Mouse (Mus musculus): Measurements from ENCODE around the gene Utrn.

Utrn gene

GRCm38 (mm10) chr10:12869029-12869671 is at the start of gene Utrn:
TSS of gene Utrn (minus strand) at chr10:12869365.
- DNase-seq (ENCODE audit: low spot score) = peak; percentile 86

DNA sequence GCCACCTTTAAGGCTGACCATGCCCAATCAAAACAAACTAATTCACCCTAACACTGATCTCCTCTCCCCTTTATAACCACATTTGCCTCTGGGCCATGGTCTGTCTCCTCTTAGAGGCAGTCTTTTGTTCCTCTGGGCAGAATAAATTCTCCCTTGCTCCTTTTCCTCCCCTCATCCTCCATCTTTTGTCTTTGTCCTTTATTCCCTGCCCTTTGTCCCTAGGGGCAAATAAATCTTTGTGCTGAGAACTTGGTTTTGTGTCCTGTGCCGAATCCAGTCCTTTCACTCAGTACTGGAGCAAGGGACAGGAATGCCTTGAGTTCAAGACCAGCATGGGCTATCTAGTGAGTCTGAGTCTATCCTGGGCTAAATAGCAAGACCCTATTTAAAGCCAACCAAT is 48.5 kb upstream of the Utrn start:
- DNase-seq (ENCODE audit: low spot score) = peak; percentile 29

DNA sequence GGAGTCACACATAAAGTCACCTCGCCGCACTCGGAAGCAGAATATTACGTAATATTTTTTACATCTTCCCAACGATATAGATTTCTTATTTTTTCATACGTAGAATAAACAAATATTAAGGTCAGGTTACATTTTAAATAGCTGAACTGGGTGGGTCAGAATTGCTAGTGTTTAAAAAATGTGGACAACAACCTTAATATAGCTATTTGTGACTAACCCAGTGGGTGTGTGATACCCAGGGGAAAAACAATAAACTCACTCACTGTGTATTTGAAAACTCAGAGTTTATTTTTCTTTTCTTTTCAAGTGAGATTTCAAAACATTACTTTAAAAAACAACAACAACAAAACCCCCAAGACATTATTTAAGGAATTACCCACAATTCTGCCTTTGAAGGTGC is 47.2 kb upstream of the Utrn start:
- DNase-seq (ENCODE audit: low spot score) = no peak

DNA sequence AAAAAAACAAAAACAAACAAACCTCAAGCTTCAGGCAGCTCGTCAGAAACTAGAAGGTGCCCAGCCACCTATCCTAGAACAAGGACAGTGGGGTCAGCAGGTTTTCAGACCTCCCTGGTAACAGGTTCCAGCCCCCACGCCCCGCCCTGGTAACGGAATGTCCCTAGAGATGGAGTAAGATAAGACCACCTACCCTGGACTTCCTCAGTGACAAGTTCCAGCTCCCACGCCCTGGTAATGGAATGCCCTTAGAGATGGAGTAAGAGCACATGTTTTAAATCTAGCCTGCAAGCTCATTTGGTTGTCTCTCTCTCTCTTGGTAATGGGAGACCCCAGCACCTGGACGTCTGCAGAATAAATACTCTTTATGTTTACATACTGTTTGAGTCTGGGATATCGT is 46.7 kb upstream of the Utrn start:
- peak; percentile 38 for DNase-seq (ENCODE audit: low spot score)

DNA sequence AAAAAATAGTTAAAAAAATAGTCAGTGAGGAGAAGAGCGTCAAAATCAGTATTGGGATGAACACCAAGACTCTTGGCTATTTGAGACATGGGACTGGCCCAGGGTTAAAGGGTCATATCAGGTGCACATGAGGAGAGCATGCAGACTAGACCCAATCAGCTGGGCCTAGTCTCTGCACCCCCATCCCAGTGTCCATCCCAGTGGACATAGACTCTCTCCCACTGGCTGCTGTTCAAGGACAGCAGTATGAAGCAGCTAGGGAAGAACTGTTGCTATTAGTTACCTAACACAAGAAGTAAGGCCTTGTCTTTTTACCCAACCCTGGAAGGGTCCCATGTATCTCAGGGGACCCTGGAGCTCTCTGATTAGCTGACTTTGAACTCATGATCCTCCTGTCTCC is 45.0 kb upstream of the Utrn start:
- DNase-seq (ENCODE audit: low spot score) = no peak

- DNase-seq (ENCODE audit: low spot score) = no peak
Observed at GRCm38 (mm10) chr10:12911981-12912530, 42.9 kb upstream of the Utrn start.

- DNase-seq (ENCODE audit: low spot score) = no peak
Observed at GRCm38 (mm10) chr10:12911451-12911850, 42.3 kb upstream of the Utrn start.

- no peak for DNase-seq (ENCODE audit: low spot score)
Observed at GRCm38 (mm10) chr10:12909891-12910290, 40.7 kb upstream of the Utrn start.

DNA sequence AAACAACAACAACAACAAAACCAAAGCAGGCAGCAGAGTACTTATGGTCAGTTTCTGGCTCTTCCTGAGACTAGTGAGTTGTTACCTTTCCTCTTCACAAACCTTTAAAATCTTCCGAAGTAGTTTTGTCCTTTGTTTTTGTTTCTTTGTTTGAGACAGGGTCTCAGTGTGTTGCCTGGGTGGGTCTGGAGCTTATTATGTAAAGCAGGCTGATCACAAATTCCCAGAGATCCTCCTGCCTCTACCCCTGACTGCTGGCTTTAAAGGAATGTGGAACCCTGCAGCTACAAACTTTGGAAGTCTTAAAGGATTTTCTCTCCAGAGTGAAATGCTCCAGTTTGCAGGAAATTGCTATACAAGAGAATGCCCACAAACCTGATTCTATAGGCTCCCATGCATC is 40.0 kb upstream of the Utrn start:
- no peak for DNase-seq (ENCODE audit: low spot score)

DNA sequence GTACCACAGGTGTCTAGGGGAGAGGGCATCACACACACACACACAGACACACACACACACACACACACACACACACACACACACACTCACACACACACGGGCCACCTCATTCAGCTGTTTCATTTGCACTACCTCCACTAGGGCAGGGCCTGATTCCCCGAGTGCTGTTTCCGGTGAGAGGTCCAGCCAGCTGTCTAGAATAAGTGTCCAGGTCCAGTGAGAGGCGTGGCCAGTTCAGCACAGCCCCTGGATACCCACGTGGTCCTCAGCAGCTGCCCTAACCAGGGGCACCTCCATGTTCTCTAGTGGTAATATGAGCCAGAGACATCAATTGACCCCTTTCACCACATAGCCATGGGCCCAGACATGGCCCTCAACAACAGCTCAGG is 35.0 kb upstream of the Utrn start:
- DNase-seq (ENCODE audit: low spot score) = no peak

DNA sequence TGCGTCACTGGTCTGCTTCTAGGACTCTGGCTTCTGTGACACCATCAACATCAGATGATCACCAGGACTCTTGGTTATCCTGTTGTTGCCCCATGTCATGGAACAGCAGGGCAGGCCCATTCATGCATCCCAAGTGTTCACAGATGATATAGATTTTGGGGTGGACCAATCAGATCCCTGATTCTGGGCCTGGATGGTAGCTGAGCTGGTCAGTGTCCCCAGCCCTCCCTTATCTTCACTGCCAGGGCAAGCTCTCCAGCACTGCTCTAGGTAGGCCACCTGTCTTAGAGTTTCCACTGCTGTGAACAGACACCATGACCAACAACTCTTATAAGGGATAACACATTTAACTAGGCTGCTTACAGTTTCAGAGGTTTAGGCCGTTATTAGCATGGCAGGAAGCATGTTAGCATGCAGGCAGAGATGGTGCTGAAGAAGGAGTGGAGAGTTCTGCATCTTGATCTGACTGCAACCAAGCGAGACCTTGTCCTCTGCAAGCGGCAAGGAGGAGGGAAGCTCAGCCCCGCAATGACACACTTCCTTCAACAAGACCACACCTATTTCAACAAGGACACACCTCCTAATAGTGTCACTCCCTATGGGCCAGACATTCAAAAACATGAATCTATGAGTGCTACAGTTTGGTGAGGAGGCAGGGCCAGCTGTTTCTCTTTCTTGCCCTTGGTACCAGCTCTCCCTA is 34.4 kb upstream of the Utrn start:
- DNase-seq (ENCODE audit: low spot score) = no peak

GRCm38 (mm10) chr10:12899901-12900300 is 30.7 kb upstream of the Utrn start:
- no peak for DNase-seq (ENCODE audit: low spot score)

GRCm38 (mm10) chr10:12893339-12893738 is 24.2 kb upstream of the Utrn start:
- DNase-seq (ENCODE audit: low spot score) = no peak

DNA sequence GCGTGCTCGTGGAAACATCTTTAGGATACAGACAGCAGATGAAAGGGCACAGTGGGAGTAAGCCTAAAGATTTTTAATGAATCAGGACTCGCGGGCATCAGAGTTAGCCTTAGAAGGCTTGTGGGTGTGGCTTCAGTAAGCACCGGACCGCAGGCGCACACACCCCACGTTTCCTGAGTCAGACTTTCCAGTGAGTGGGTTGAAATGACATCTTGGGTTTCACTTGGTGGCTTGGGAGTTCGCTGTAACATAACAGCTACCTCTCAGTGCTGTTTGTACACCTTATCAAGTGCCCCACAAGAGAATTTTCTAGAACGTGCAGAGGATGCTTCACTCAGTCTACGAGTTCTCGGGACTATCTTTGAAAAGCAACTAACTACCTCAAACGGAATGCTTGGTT is 19.2 kb upstream of the Utrn start:
- DNase-seq (ENCODE audit: low spot score) = no peak

DNA sequence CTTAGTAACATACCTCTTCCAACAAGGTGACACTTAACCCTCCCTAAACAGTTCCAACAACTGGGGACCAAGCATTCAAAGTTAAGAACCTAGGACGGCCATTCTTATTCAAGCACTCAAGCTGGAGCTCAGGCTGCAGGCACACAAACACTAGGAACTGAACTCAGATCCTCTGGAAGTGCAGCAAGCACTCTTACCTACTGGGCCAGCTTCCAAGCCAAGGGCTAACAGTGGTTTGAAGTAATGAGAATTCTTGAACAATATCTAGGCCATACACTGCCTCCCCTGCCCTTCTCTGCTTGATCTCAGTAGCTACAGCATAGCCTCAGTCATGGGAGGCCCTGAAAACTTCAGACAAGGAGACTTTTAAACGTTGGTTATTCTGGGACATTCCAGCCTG is 18.6 kb upstream of the Utrn start:
- no peak for DNase-seq (ENCODE audit: low spot score)

DNA sequence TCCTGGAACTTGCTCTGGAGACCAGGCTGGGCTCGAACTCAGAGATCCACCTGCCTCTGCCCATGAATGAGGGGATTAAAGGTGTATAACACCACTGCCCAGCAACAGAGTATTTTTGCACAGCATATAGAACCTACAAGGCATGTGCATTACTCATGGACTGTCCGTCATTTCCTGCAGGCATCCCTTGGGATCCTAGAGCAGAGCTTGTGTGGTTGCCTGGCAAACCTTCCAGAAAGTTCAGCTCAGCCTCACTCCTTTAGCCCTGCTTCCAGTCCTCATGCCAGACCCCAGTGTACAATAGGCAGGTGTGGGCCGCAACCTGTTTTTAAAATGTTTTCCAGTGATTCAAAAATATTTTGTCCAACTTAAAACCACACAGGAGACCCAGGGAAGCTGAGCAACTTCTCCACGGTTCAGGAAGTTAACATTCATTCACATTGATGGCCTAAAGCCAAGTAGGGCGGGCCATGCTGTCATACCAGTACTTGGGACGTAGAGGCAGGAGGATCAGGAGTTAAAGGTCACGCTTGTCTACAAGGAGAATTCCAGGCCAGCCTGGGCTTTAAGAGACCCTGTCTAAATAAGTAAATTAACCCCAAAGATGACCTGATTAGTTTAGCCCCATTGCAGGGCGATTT is 15.3 kb upstream of the Utrn start:
- peak; percentile 33 for DNase-seq (ENCODE audit: low spot score)

- DNase-seq (ENCODE audit: low spot score) = no peak
Observed at GRCm38 (mm10) chr10:12881911-12882310, 12.7 kb upstream of the Utrn start.

- peak; percentile 76 for DNase-seq (ENCODE audit: low spot score)
Observed at GRCm38 (mm10) chr10:12879313-12879695, 10.1 kb upstream of the Utrn start.

DNA sequence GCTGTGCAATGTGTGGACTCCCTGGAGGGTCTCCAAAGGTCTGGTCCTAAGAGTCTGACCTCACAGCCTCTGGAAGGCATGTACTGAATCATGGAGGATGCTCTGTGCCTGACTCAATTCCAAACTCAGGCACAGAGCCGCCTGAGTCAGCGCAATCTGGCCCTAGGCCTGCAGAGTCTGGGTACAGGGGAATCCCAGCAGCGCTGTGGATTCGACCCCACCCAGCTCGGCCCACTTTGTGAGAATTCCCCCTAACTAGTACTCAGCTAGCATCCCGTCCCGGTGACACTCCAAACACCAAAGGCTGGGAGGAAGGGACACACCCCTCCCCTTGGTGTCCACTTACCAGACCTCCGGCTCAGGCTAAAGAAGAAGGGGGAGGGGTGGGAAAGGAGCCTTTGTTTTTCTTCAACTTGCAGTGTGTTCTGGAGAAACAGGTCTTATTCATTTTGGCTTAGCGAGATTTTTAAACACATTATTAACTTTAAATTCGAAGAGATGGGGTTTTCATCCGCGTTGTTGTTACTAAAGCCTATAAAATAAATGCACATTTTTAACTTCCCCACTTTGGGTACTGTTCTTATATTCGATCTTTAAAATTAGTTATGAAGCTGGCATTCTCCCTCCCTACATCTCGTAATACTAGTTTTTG is 9.6 kb upstream of the Utrn start:
- DNase-seq (ENCODE audit: low spot score) = peak; percentile 82

DNA sequence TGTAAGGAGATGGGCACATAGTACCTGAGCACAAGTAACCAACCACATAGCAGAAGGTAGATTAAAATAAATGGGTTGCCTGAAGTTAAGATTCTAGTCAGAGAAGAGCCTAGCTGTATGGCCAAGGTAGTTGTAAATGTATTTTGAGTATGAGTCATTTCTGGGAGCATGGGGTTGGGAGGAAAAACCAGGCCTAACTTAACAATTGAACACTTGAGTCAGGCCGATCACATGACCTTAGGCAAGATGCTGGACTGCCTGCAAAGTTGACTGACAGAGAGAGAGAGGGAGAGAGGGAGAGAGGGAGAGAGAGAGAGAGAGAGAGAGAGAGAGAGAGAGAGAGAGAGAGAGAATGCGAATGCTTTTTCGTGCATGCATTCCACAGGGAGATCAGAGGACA is 7.3 kb upstream of the Utrn start:
- no peak for DNase-seq (ENCODE audit: low spot score)

DNA sequence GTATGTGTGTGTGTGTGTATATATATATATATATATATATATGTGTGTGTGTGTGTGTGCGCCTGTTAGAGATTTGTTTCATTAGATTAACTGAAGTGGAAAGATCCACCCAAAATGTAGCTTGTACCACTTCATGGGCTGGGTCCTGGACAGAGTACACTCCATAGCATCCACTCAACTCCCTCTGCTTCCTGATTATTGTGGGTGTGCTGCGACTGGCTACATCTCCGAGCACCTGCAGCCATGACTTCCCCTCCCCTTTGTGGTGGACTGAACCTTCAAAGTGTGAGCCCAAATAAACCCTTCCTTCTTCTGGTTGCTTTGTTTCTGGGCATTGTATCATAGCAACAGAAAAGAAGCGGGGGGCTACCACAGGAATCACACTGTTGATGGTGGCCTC is 6.2 kb upstream of the Utrn start:
- no peak for DNase-seq (ENCODE audit: low spot score)

GRCm38 (mm10) chr10:12874577-12875277 is 5.6 kb upstream of the Utrn start:
- no peak for DNase-seq (ENCODE audit: low spot score)
